Mouse (Mus musculus) ES-Bruce4 (cell line): ENCODE measurements around the gene Ccdc12. TPM values are rescaled to one million over a fixed set of nuclear protein-coding genes. Genes with fewer than 3 reads are reported as not detected.

Experiments
- H3K27ac ChIP-seq: 2 replicates; pipeline ENCODE4 v1.5.1; 2012; ENCODE audit warnings: low read length, inconsistent platforms; ENCODE audit not compliant: insufficient read depth
- H3K27me3 ChIP-seq: 2 replicates; pipeline ENCODE4 v1.6.1; 2012; ENCODE audit warnings: mild to moderate bottlenecking, low read length, inconsistent platforms; ENCODE audit not compliant: control insufficient read depth, poor library complexity, insufficient read depth, severe bottlenecking
- H3K36me3 ChIP-seq: 2 replicates; pipeline ENCODE4 v1.6.1; 2012; ENCODE audit warnings: inconsistent platforms, mild to moderate bottlenecking, low read length, moderate library complexity; ENCODE audit not compliant: control insufficient read depth, poor library complexity, insufficient read depth, severe bottlenecking
- H3K4me1 ChIP-seq: one replicate; pipeline ENCODE4 v1.8.1; 2011; ENCODE audit warnings: low read length; ENCODE audit not compliant: control insufficient read depth, insufficient read depth
- H3K4me3 ChIP-seq: 2 replicates; pipeline ENCODE4 v1.5.1; 2011; ENCODE audit warnings: low read depth, mild to moderate bottlenecking, low read length
- H3K9ac ChIP-seq: 2 replicates; pipeline ENCODE4 v1.6.1; 2012; ENCODE audit warnings: low read depth, mild to moderate bottlenecking, inconsistent platforms; ENCODE audit not compliant: poor library complexity, severe bottlenecking
- H3K9me3 ChIP-seq: replicated peaks from 2 replicates; pipeline ENCODE4 v1.6.1; 2012; ENCODE audit warnings: mild to moderate bottlenecking, low read length, inconsistent platforms; ENCODE audit not compliant: control insufficient read depth, poor library complexity, insufficient read depth, severe bottlenecking
- CTCF ChIP-seq: IDR thresholded peaks from one replicate; pipeline ENCODE4 v1.8.1; 2011; ENCODE audit warnings: low read depth, low read length
- EP300 ChIP-seq: IDR thresholded peaks from 2 replicates; pipeline ENCODE4 v1.6.1; 2011; ENCODE audit warnings: low read depth, low read length; ENCODE audit not compliant: insufficient read depth
- POLR2A ChIP-seq: IDR thresholded peaks from one replicate; pipeline ENCODE4 v1.8.1; 2011; ENCODE audit warnings: low read length; ENCODE audit not compliant: insufficient read depth
- polyA plus RNA-seq: library from polyadenylated mRNA; stranded (reverse); fragments of >200 nt; gene quantifications from 2 replicates; pipeline ENCODE4 v1.2.4, GENCODE M21; 2011; ENCODE audit warnings: low read depth; ENCODE audit not compliant: missing spikeins, insufficient read depth, insufficient read length

Gene Ccdc12
- polyA plus RNA-seq, 1 experiment: 33.5 TPM

GRCm38 (mm10) chr9:110631651-110632275, 24.5 kb upstream of the Ccdc12 start:
- no peaks in the 10 kb centered on the region for H3K27me3 ChIP-seq
- no peaks in the 10 kb centered on the region for H3K36me3 ChIP-seq
- H3K27ac ChIP-seq: no peak overlapping the region
- no peaks in the 10 kb centered on the region for H3K9me3 ChIP-seq
- H3K4me3 ChIP-seq: peak overlapping the region; percentile 53
- peak; percentile 65 for TF ChIP-seq CTCF
- 0 out of 2 replicates have a peak, but pooled peaks have one; percentile 24 for TF ChIP-seq EP300
- TF ChIP-seq POLR2A: no peak
- no peaks in the 10 kb centered on the region for H3K4me1 ChIP-seq
- peak overlapping the region; percentile 4; the same call in 1 of the 2 replicates for H3K9ac ChIP-seq

GRCm38 (mm10) chr9:110632671-110633070, 23.6 kb upstream of the Ccdc12 start:
- Histone ChIP-seq H3K9ac (peak overlapping the region; percentile 20), H3K9me3 (no peaks in the 10 kb centered on the region), H3K27ac (no peak overlapping the region), H3K36me3 (no peaks in the 10 kb centered on the region), H3K4me1 (no peaks in the 10 kb centered on the region), H3K27me3 (no peaks in the 10 kb centered on the region), H3K4me3 (peak overlapping the region; percentile 41)
- no peak for TF ChIP-seq POLR2A
- TF ChIP-seq EP300: no peak
- no peak for TF ChIP-seq CTCF

- H3K27me3 ChIP-seq: no peaks in the 10 kb centered on the region
- H3K36me3 ChIP-seq: no peaks in the 10 kb centered on the region
- H3K27ac ChIP-seq: no peak overlapping the region
- H3K4me3 ChIP-seq: no peak overlapping the region
- H3K9ac ChIP-seq: no peak overlapping the region
- TF ChIP-seq EP300 (no peak), CTCF (no peak), POLR2A (no peak)
- H3K4me1 ChIP-seq: no peaks in the 10 kb centered on the region
- H3K9me3 ChIP-seq: no peaks in the 10 kb centered on the region
Observed at GRCm38 (mm10) chr9:110633882-110634281, 22.4 kb upstream of the Ccdc12 start.

- H3K27me3 ChIP-seq: no peaks in the 10 kb centered on the region
- TF ChIP-seq CTCF (peak; percentile 99), POLR2A (no peak)
- H3K36me3 ChIP-seq: no peaks in the 10 kb centered on the region
- H3K9me3 ChIP-seq: no peaks in the 10 kb centered on the region
- H3K4me1 ChIP-seq: no peaks in the 10 kb centered on the region
- H3K27ac ChIP-seq: no peak overlapping the region
- H3K4me3 ChIP-seq: no peak overlapping the region
- no peak overlapping the region for H3K9ac ChIP-seq
Observed at GRCm38 (mm10) chr9:110635225-110635624, 21.1 kb upstream of the Ccdc12 start.

- no peaks in the 10 kb centered on the region for H3K9me3 ChIP-seq
- H3K4me3 ChIP-seq: no peak overlapping the region
- H3K27me3 ChIP-seq: no peaks in the 10 kb centered on the region
- TF ChIP-seq CTCF (no peak), EP300 (no peak), POLR2A (no peak)
- no peak overlapping the region for H3K9ac ChIP-seq
- H3K27ac ChIP-seq: no peak overlapping the region
- no peaks in the 10 kb centered on the region for H3K4me1 ChIP-seq
- no peaks in the 10 kb centered on the region for H3K36me3 ChIP-seq
Observed at GRCm38 (mm10) chr9:110638611-110639021, 17.7 kb upstream of the Ccdc12 start.

GRCm38 (mm10) chr9:110641006-110641405, 15.3 kb upstream of the Ccdc12 start:
- Histone ChIP-seq H3K27ac (no peak overlapping the region), H3K4me3 (no peak overlapping the region), H3K9ac (no peak overlapping the region), H3K4me1 (no peaks in the 10 kb centered on the region), H3K9me3 (no peaks in the 10 kb centered on the region), H3K36me3 (no peaks in the 10 kb centered on the region), H3K27me3 (no peaks in the 10 kb centered on the region)
- TF ChIP-seq EP300 (no peak), POLR2A (no peak), CTCF (no peak)
